Mouse (Mus musculus) testis, adult 2 months (tissue): ENCODE measurements around the gene Pcna. TPM values are rescaled to one million over a fixed set of nuclear protein-coding genes. Genes with fewer than 3 reads are reported as not detected.

ENCODE experiments used
- H3K27ac ChIP-seq: fragments of 200-500 bp; 2 replicates; pipeline ENCODE4 v1.5.1; 2012; ENCODE audit warnings: low read depth, low read length; ENCODE audit not compliant: control insufficient read depth, insufficient read depth
- H3K27me3 ChIP-seq: fragments of 200-500 bp; 2 replicates; pipeline ENCODE4 v1.6.1; 2012; ENCODE audit warnings: mild to moderate bottlenecking, low read length, moderate library complexity; ENCODE audit not compliant: control insufficient read depth, insufficient read depth
- H3K36me3 ChIP-seq: fragments of 200-500 bp; 2 replicates; pipeline ENCODE4 v1.6.1; 2012; ENCODE audit warnings: mild to moderate bottlenecking, low read length; ENCODE audit not compliant: control insufficient read depth, insufficient read depth
- H3K4me1 ChIP-seq: fragments of 200-500 bp; 2 replicates; pipeline ENCODE4 v1.6.1; 2012; ENCODE audit warnings: low read length; ENCODE audit not compliant: control insufficient read depth, insufficient read depth
- H3K4me3 ChIP-seq: fragments of 200-500 bp; 2 replicates; pipeline ENCODE4 v1.5.1; 2012; ENCODE audit warnings: low read depth, mild to moderate bottlenecking, low read length, moderate library complexity, mixed read lengths; ENCODE audit not compliant: control insufficient read depth
- CTCF ChIP-seq: fragments of 200-500 bp; IDR thresholded peaks from 2 replicates; pipeline ENCODE4 v1.5.1; 2012; ENCODE audit warnings: low read depth, mild to moderate bottlenecking, inconsistent platforms, low read length, moderate library complexity; ENCODE audit not compliant: control insufficient read depth, insufficient read depth, insufficient replicate concordance
- POLR2A ChIP-seq: fragments of 200-500 bp; IDR thresholded peaks from 2 replicates; pipeline ENCODE4 v1.6.1; 2012; ENCODE audit warnings: low read depth, mild to moderate bottlenecking, inconsistent platforms, low read length, moderate library complexity; ENCODE audit not compliant: control insufficient read depth
- polyA plus RNA-seq: library from polyadenylated mRNA; depleted of rRNA; stranded (reverse); fragments of >200 nt; gene quantifications from 2 replicates; pipeline ENCODE4 v1.2.3, GENCODE M21; 2012; rRNA removed

Gene Pcna
- polyA plus RNA-seq, 1 experiment = 84.2 TPM

GRCm38 (mm10) chr2:132210806-132211312 is 42.3 kb downstream of the Pcna start:
- no peaks in the 10 kb centered on the region for H3K36me3 ChIP-seq
- no peak overlapping the region for H3K4me3 ChIP-seq
- no peaks in the 10 kb centered on the region for H3K27me3 ChIP-seq
- TF ChIP-seq POLR2A (no peak), CTCF (no peak)
- no peak overlapping the region for H3K27ac ChIP-seq
- no peaks in the 10 kb centered on the region for H3K4me1 ChIP-seq

DNA sequence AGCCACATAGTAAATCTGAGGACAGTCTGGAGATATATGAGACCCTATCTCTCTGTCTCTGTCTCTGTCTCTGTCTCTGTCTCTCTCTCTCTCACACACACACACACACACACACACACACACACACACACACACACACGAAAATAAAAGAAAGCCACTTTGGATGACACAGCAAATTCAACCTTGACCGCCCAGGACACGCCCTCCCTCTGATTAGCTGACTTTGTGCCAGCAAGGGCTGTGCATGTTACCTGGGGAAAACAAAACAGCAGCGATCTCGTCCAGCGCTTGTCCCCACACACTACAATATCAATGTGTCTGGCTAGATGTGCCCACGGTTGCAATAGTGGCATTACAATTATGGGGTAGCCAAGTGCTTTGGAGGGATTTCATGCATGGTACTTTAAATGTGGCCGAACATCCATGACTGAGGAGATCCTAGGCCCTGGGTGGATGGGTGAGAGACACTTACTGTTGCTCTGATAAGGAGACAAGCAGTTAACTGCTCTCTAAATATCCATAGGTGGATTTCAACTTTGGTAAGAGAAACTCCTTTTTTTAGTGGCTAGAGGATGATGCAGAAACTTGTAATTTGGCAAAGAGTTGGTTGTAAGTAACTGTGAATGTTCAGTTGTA is 44.8 kb downstream of the Pcna start:
- TF ChIP-seq CTCF = no peak
- no peak for TF ChIP-seq POLR2A
- Histone ChIP-seq H3K4me3 (no peak overlapping the region), H3K27me3 (no peaks in the 10 kb centered on the region), H3K36me3 (no peaks in the 10 kb centered on the region), H3K4me1 (no peaks in the 10 kb centered on the region), H3K27ac (no peak overlapping the region)

- no peak for TF ChIP-seq POLR2A
- TF ChIP-seq CTCF = no peak
Measured at GRCm38 (mm10) chr2:132206316-132206881, 46.7 kb downstream of the Pcna start.

DNA sequence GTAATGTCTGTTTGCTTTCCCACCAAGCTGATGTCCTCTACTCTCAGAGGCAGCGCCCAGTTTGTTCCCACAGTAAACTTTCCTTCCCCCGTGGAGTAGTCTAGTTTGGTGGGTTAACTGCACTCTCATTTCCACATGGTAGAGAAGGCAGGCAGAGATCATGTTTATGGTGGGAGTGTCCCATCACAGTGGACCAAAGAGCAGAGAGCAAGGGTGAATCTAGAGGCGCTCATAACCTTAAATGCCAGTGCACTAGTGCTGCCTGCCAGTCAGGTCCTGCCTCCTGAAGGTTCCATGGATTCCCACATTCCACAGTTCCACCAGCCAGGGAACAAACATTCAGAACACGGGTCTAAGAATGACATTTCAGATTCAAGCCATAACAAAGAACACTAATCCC is 47.6 kb downstream of the Pcna start:
- Histone ChIP-seq H3K4me3 (no peak overlapping the region), H3K36me3 (no peaks in the 10 kb centered on the region), H3K4me1 (no peaks in the 10 kb centered on the region), H3K27ac (no peak overlapping the region), H3K27me3 (no peaks in the 10 kb centered on the region)
- TF ChIP-seq POLR2A (no peak), CTCF (no peak)

More at GRCm38 (mm10) chr2:132206316-132206881, 46.7 kb downstream of the Pcna start:
- Histone ChIP-seq H3K4me1 (no peaks in the 10 kb centered on the region), H3K27me3 (no peaks in the 10 kb centered on the region), H3K36me3 (no peaks in the 10 kb centered on the region), H3K4me3 (no peak overlapping the region), H3K27ac (no peak overlapping the region)

- H3K27ac ChIP-seq = no peak overlapping the region
- no peak overlapping the region for H3K4me3 ChIP-seq
- TF ChIP-seq POLR2A = no peak
- TF ChIP-seq CTCF = no peak
- H3K4me1 ChIP-seq = no peaks in the 10 kb centered on the region
- no peaks in the 10 kb centered on the region for H3K36me3 ChIP-seq
- no peaks in the 10 kb centered on the region for H3K27me3 ChIP-seq
Measured at GRCm38 (mm10) chr2:132203773-132204172, 49.3 kb downstream of the Pcna start.

DNA sequence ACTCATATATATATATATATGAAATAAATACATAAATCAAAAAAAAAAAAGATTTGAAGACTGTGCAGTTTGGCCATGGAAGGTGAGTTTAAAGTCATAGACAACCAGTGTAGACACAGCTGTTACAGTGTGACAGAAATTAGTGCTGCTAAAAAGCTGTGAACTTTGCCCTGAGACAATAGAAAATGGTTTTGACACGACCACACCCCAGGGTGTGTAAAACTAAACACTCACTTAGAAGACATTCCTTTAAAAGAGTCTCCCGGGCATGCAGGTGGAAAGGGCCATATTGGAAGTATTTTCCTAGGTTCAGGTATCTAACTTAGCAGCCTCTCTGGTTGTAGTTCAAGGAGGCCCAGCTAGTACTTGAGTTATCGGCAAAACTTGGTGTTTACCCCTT is 49.9 kb downstream of the Pcna start:
- H3K36me3 ChIP-seq = no peaks in the 10 kb centered on the region
- H3K4me3 ChIP-seq = no peak overlapping the region
- TF ChIP-seq POLR2A (no peak), CTCF (no peak)
- H3K27me3 ChIP-seq = no peaks in the 10 kb centered on the region
- no peaks in the 10 kb centered on the region for H3K4me1 ChIP-seq
- no peak overlapping the region for H3K27ac ChIP-seq

Other genes with a start within 250 kb of the Pcna start
- 5.8 and 9.1 TPM in 2 replicates for gene Rassf2, start 223.1 kb downstream of the Pcna start, polyA plus RNA-seq
- gene Slc23a2, start 108.2 kb downstream of the Pcna start, polyA plus RNA-seq = 3.2 and 3.6 TPM in 2 replicates
- gene Tmem230, start 5.5 kb downstream of the Pcna start, polyA plus RNA-seq = 120 and 139 TPM in 2 replicates
- gene Cds2, start 9.8 kb upstream of the Pcna start, polyA plus RNA-seq = 10.7 and 13.1 TPM in 2 replicates
- 0.02 and 0.04 TPM in 2 replicates for gene Prokr2, start 132.1 kb upstream of the Pcna start, polyA plus RNA-seq